Mouse (Mus musculus) kidney, postnatal 4 days (tissue): ENCODE results near the gene Pdss2.

Experiments used
- DNase-seq, 2 experiments: peaks; one replicate each; pipeline ENCODE4 v3.0.0; 2021; ENCODE audit warnings: mixed read lengths in 2 of 2

The Pdss2 gene

GRCm38 (mm10) chr10:43220910-43221625 lies at the start of gene Pdss2:
TSS of gene Pdss2 (plus strand) at chr10:43221486.
- peak; percentile 93 to 96 for DNase-seq

- no peak for DNase-seq
These were observed 49.2 kb upstream of the Pdss2 start for GRCm38 (mm10) chr10:43172066-43172465.

DNA sequence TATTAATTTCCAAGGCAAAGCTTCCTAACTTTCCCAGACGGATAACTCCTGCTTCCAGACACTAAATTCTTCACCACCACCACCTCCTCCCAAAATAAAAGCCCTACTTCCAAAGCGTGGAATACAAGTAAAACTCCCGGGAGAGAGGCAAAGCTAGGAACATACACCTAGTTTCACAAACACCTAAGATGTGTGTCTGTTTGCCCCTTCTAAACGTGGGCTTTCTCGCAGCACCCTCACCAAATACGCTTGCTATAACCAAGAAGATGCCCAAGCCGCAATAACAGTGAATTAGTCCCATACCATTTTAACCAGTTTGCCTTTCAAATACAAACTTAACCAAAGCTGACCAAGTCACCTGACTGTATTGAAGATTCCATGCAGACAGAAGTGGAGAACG lies 48.7 kb upstream of the Pdss2 start:
- no peak for DNase-seq

- peak; percentile 78 to 86 for DNase-seq
These were observed 48.0 kb upstream of the Pdss2 start for GRCm38 (mm10) chr10:43173141-43173827.

DNA sequence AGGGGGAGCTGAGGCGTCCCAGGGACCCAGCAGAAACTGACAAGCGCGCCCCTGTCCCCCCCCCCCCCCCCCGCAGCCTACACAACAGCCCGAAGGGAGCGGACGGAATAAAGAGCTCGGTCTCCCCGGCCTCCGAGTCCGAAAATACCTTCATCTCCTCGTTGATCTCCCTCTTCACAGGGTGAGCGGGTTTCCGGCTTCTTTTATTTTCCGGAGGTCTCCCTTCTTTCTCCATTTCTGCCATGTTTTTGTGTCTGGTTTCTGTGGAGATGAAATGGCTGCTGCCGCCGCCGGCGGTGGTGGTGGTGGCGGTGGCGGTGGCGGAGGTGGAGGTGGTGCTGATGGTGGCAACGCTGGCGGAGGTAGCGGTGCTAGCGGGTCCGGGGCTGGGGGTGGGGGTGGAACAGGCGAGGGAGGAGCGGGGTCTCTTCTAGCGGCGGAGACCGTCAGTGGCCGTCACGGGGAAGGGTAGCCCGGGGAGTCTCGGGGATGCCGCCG lies 47.4 kb upstream of the Pdss2 start:
- DNase-seq: peak in 1 of 2 experiments; percentile 45

DNA sequence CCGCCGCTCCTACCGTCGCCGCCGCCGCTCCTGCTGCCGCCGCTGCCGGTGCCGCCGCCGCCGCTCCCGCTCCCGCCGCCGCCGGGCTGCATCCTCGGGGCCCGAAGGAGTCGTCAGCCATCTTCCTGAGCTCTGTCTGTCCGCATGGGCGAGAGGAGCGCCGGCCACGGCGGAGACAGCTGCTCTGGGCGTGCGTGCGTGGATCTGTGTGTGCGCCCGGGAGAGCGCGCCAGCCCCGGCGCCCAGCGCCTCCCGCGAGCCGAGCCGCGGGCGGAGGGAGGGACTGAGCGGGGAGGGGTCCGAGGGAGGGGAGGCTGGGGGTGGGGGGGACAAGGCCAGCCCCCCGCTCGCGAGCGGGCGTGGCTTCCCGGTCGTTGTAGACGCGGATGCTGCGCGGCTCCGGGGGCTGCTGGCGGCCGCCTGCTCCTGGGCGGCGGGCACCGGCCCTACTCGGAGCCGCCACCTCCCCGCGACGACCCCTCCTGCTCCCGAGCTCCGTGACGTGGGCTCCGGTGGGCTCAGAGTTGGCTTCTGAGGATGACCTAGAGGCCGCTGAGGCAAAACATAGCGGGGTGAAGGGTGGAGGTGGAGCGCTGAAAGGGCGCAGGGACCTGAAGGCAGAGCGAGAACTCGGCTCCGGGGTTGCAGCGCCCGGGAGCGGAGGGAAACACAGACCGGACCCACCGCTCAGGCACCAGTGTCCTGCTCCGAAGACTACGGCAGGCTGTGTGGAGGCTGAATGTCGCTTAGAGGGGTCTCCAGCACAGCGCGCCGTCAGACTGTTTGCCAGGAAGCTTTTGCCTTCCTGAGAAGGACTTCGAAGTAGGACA lies 46.7 kb upstream of the Pdss2 start, which contains the start of the genes Sobp and 9030612E09Rik:
Gene Sobp, minus strand, starts transcription at position 205 of the 830 bp plus-strand sequence.
Gene 9030612E09Rik, plus strand, starts transcription at position 379 of the 830 bp plus-strand sequence.
- DNase-seq: peak; percentile 63 to 73

DNA sequence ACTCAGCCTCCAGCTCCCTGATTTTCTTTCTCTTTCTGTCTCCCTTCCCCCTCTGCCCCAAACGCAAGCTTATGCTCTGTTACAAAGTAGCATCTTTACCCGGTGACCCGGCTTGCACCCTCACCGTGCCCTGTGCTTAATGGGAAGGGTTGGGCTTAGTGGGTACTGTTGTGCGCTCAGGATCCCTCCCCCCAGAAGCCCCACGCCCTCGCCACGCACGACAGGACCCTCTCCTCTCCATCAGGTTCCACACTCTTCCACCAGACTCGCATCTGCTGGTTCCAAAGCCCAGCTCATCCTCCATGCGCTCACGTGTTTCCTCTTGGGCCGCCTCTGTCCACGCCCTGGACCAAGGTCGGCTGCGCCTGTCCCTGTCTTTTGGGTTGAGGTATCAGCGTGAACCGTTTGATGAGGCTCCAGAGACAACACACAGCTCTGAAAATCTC lies 46.1 kb upstream of the Pdss2 start:
- peak; percentile 13 to 36 for DNase-seq

DNA sequence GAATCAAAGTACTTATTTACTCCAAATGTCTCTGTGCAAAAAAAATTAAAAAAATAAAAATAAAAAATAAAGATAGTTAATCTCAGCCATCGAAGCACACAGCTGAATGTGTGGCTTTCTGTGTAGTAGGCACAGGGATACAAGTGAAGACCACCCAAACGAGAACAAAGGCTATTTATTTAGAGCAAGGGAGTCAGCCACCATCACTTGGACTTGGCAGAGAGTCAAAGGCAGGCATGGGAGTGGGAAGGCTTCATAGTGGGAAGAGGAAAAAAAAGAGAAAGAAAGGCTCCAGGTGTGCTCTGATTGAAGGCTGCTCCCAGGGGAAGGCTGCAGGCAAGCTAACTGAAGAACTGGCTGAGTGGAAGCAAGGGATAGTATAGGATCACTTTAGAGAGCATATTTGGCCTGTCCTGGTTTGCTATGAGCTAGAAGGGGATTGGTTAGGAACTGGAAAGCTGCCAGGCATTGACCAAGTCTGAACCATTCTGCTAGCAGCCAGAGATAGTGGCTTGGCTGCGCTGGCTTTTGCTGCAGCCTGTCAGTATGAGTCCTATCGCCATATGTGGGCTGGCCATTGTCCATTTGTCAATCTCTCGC lies 40.9 kb upstream of the Pdss2 start:
- no peak for DNase-seq

- no peak for DNase-seq
These were observed 21.1 kb upstream of the Pdss2 start for GRCm38 (mm10) chr10:43200206-43200605.

DNA sequence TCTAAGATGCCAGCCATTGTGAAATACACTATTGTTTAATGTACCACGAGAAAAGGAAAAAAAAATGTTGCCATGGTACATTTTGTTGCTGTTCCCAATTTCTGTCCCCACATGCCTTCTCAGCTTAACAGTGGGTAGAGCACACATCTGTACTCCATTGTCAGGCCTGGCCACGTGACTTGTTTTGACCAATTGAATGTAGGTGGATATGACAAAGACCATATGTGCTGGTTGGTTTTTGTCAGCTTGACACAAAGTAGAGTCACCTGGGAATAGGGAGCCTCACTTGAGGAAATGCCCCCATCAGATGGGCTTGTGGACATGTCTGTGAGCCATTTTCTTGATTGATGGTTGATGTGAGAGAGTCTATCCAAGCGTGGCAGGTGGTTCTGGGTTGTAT lies 17.4 kb upstream of the Pdss2 start:
- DNase-seq: no peak

- DNase-seq: peak; percentile 42 to 47
These were observed 9.4 kb upstream of the Pdss2 start for GRCm38 (mm10) chr10:43211866-43212265.

- DNase-seq: no peak
These were observed 3.9 kb upstream of the Pdss2 start for GRCm38 (mm10) chr10:43217361-43217900.

DNA sequence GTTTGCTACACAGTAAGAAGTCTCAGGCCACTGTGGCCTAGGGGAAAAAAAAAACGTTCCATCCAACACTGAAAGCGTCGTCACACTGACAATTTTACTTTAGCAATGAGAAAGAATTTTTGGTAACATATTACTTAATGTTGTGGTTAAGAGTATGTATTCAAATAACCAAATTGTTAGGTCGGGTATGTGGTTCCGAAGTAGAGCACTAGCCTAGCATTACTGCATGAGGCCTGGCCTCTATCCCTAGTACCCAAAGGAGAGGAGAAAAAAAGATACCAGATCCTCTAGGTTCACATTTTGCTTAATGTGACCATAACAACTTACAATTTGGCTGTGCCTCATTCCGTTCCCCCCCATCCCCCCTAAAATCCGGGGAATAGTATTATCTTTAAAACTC lies 807 bp upstream of the Pdss2 start:
- no peak for DNase-seq

- peak; percentile 55 to 67 for DNase-seq
These were observed 373 bp downstream of the Pdss2 start for GRCm38 (mm10) chr10:43221659-43222058.

- no peak for DNase-seq
These were observed 2.1 kb downstream of the Pdss2 start for GRCm38 (mm10) chr10:43223391-43223790.

GRCm38 (mm10) chr10:43226391-43226790 lies 5.1 kb downstream of the Pdss2 start:
- no peak for DNase-seq

DNA sequence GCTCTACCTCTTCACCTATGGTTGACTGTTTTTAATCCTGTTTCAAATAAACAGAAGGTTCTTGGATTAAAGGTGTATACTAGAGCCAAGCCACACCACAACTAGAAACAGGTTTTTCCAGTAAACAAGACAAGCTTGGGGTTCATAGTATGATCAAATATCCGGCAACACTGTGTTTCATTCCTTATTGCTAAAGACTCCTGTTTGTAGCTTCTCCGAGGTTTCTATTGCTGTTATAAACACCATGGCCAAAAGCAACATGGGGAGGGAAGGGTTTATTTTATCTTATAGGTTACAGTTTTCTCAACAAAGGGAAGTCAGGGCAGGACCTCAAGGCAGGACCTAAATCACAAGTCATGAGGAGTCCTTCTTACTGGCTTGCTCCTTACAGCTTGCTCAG lies 8.0 kb downstream of the Pdss2 start:
- DNase-seq: no peak

DNA sequence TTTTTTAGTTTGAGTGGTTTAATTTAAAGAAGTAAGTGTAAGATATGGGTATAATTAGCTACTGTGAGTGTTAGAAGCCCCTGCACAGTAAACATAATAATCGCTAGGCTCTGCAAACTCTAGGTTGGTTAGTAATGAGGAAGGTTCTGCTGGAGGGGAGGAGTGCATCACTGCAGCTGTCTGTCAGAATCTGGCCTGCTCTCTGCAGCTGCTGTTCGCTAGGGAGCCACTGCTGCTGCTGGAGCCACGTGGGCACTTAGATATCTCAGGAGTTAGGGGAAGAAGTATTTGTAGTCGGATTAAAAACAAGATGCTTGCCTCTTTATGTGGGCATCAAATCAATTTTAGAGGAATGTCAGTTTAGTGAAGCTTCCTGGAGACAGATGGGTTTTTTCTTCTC lies 13.2 kb downstream of the Pdss2 start:
- no peak for DNase-seq

GRCm38 (mm10) chr10:43235011-43235410 lies 13.7 kb downstream of the Pdss2 start:
- no peak for DNase-seq

DNA sequence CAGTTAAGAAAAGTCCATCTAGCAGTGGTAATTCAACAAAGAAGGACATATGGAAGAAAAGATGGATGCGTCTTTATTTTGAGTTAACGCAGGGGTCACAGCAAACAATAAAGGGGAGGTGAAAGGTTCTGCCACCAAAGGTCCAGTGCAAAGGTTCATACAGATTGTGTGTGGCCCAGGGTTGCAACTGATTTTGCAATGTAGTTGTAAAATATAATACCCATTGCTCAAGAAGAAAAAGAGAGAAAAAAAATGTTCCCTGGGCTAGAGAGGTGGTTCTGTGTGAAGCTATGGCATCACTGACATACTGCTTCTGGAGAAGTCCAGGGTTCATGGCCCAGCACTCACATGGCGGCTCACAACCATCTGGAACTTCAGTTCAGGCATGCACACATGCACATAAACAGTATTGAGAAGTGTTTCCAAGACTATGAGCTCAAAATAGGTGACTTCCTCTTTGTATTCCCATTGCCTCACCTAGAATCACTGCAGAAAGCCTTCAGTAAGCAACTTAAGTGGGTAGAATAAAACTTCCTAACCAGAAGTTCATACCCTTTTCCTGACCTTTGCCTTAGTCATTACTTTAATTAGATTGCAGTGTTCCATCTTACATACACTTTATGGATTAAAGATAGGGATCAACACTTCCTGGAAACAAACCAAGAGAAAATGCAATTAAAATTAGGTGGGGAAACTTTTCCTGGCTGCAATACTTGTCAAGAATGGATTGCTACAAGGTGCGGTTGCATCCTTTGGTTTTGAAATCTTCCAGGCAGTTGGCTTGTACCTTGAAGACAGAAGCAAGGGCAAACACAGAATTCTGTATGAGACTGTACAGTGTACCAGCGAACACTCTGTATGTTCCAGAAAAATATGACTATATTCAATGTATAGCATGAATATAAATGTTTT lies 14.7 kb downstream of the Pdss2 start:
- DNase-seq: no peak

- DNase-seq: no peak
These were observed 20.9 kb downstream of the Pdss2 start for GRCm38 (mm10) chr10:43242215-43242614.
